Mouse (Mus musculus) cortical plate, adult 2 months (tissue): ENCODE results near the gene Lce1g. TPM values are rescaled to one million over a fixed set of nuclear protein-coding genes. Genes with fewer than 3 reads are reported as not detected.

ENCODE experiments used
- H3K27ac ChIP-seq: fragments of 200-500 bp; 2 replicates; pipeline ENCODE4 v1.5.1; 2012; ENCODE audit warnings: low read length, control low read depth, inconsistent platforms; ENCODE audit not compliant: insufficient read depth
- H3K4me1 ChIP-seq: fragments of 200-500 bp; 2 replicates; pipeline ENCODE4 v1.6.1; 2011; ENCODE audit warnings: low read length; ENCODE audit not compliant: control insufficient read depth, insufficient read depth
- H3K4me3 ChIP-seq: fragments of 200-500 bp; 2 replicates; pipeline ENCODE4 v1.5.1; 2011; ENCODE audit warnings: mild to moderate bottlenecking, low read length, control low read depth; ENCODE audit not compliant: insufficient read depth
- CTCF ChIP-seq: fragments of 200-500 bp; IDR thresholded peaks from 2 replicates; pipeline ENCODE4 v1.5.1; 2011; ENCODE audit warnings: mild to moderate bottlenecking, control low read depth, low read length; ENCODE audit not compliant: insufficient read depth; ENCODE audit errors: extremely low read depth
- POLR2A ChIP-seq: fragments of 200-500 bp; IDR thresholded peaks from 2 replicates; pipeline ENCODE4 v1.6.1; 2011; ENCODE audit warnings: mild to moderate bottlenecking, low read length, control low read depth; ENCODE audit not compliant: insufficient read depth; ENCODE audit errors: extremely low read depth
- polyA plus RNA-seq: library from polyadenylated mRNA; depleted of rRNA; stranded (reverse); fragments of >200 nt; gene quantifications from 2 replicates; pipeline ENCODE4 v1.2.3, GENCODE M21; 2012; rRNA removed

The Lce1g gene
- not detected in 2 replicates for polyA plus RNA-seq

- Histone ChIP-seq H3K27ac (no peak within 1 kb of the TSS), H3K4me1 (no peaks in the 10 kb centered on the region), H3K4me3 (no peak within 1 kb of the TSS)
- TF ChIP-seq POLR2A (no peak), CTCF (no peak)
Measured at GRCm38 (mm10) chr3:92752238-92752637, at the start of gene Lce1g. TSS of gene Lce1g (minus strand) at chr3:92752338.

DNA sequence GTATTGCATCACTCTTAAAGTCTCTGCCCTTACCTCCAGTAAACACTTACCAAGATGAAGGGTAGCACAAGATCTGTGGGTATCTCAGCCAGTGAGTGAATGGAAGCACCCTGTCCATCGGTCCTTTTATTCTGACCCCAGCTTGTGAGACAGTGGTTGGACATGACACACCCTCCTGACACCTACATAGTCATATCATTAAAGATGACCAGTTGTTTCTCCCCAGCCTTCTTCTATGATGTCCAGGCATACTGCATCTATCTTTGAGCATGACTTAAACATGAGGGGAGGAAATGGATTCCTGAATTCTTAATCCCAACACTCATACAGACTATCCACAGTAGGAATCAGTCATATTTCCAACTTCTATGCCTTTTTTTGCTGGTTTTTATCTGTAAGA is 38.3 kb upstream of the Lce1g start, which contains the start of gene Lce1j:
Gene Lce1j (minus strand): TSS at position 101 of the 400 bp plus-strand sequence.
- no peaks in the 10 kb centered on the region for H3K4me1 ChIP-seq
- no peak within 1 kb of the TSS for H3K27ac ChIP-seq
- no peak within 1 kb of the TSS for H3K4me3 ChIP-seq
- no peak for TF ChIP-seq POLR2A
- TF ChIP-seq CTCF = no peak

GRCm38 (mm10) chr3:92778799-92779198 is 26.7 kb upstream of the Lce1g start, which contains the start of gene Lce1i:
TSS of gene Lce1i (minus strand) at chr3:92778899.
- no peak for TF ChIP-seq POLR2A
- no peak for TF ChIP-seq CTCF
- no peak within 1 kb of the TSS for H3K4me3 ChIP-seq
- no peaks in the 10 kb centered on the region for H3K4me1 ChIP-seq
- H3K27ac ChIP-seq = no peak within 1 kb of the TSS

DNA sequence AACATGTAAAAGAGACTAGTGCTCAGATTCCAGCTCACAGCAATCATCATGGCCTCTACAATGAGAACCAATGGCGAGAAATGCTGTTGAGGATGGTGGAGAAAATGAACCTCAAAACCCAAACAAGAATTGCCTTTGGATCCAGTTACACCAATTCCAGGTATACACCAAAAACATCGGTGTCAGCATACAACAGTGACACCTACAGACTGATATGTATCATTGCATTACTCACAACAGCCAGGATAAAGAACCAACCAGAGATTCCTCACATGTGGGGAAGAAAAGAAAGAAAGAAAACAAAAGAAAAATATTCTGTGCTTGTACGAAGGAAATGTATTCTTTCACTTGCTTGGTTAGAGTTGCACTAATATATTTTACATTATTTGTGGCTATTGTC is 19.4 kb upstream of the Lce1g start:
- no peak for TF ChIP-seq CTCF
- no peak for TF ChIP-seq POLR2A
- no peaks in the 10 kb centered on the region for H3K4me1 ChIP-seq
- no peak overlapping the region for H3K27ac ChIP-seq
- no peak overlapping the region for H3K4me3 ChIP-seq

DNA sequence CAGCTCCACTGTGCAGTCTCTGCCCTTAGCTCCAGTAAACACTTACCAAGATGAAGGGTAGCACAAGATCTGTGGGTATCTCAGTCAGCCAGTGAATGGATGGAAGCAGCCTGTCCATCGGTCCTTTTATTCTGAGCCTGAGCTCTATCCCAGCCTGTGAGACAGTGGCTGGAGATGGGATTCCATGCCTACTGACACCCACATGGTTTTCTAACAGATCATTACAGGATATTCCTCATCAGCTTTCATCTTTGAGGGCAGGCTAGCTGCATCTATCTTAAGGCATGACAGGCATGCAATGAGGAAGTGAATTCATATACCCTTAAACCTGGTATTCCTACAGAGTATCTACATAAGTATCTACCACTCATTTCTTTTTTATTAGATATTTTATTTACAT is 12.8 kb upstream of the Lce1g start, which contains the start of gene Lce1h:
Gene Lce1h (minus strand): TSS at position 101 of the 400 bp plus-strand sequence.
- Histone ChIP-seq H3K4me1 (no peaks in the 10 kb centered on the region), H3K4me3 (no peak within 1 kb of the TSS), H3K27ac (no peak within 1 kb of the TSS)
- no peak for TF ChIP-seq CTCF
- TF ChIP-seq POLR2A = no peak

GRCm38 (mm10) chr3:92753197-92753596 is 1.1 kb upstream of the Lce1g start:
- TF ChIP-seq POLR2A (no peak), CTCF (no peak)
- H3K4me3 ChIP-seq = no peak overlapping the region
- no peaks in the 10 kb centered on the region for H3K4me1 ChIP-seq
- no peak overlapping the region for H3K27ac ChIP-seq

DNA sequence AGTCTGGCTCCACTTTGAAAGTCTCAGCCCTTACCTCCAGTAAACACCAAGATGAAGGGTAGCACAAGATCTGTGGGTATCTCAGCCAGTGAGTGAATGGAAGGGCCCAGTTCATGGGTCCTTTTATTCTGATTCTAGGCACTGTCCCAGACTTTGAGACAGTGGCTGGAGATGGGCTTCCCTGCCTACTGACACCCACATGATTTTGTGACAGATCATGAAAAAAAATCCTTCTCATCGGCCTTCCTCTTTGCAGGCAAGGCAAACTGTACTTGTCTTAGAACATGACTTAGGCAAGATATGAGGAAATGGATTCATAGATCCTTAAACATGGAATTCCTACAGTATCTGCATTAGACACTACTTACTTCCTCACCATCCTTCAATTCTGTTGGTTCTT is 13.1 kb downstream of the Lce1g start, which contains the start of gene Gm38119:
Gene Gm38119 (minus strand): TSS at position 101 of the 400 bp plus-strand sequence.
- TF ChIP-seq POLR2A (no peak), CTCF (no peak)
- Histone ChIP-seq H3K4me3 (no peak within 1 kb of the TSS), H3K27ac (no peak within 1 kb of the TSS), H3K4me1 (no peaks in the 10 kb centered on the region)

DNA sequence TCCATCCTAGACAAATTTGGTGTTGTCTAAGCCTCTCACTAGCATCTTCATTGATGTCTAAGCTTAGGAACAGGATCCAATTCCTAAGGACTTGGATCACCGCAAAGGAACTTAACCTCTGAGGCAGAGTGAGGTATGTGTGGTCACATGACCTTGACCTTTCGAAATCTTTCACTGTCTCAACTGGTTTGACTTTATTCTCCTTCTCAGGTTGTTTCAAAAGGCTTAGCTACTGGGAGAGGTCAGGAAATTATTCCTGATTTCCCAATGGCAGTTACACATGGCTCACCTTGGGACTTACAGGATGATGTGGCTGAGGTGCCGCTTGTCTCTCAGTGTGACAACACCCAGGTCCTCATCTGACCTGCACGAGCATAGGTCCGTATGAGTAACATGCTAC is 29.5 kb downstream of the Lce1g start:
- Histone ChIP-seq H3K27ac (no peak overlapping the region), H3K4me3 (no peak overlapping the region), H3K4me1 (no peaks in the 10 kb centered on the region)
- TF ChIP-seq CTCF = no peak
- no peak for TF ChIP-seq POLR2A

- no peaks in the 10 kb centered on the region for H3K4me1 ChIP-seq
Measured at GRCm38 (mm10) chr3:92720250-92720649, 31.9 kb downstream of the Lce1g start, which contains the start of gene Lce1f. TSS of gene Lce1f (minus strand) at chr3:92720350.

GRCm38 (mm10) chr3:92715122-92715521 is 37.0 kb downstream of the Lce1g start:
- no peak for TF ChIP-seq POLR2A
- TF ChIP-seq CTCF = no peak
- Histone ChIP-seq H3K27ac (no peak overlapping the region), H3K4me3 (no peak overlapping the region), H3K4me1 (no peaks in the 10 kb centered on the region)

More at GRCm38 (mm10) chr3:92720250-92720649, 31.9 kb downstream of the Lce1g start, which contains the start of gene Lce1f:
- Histone ChIP-seq H3K27ac (no peak within 1 kb of the TSS), H3K4me3 (no peak within 1 kb of the TSS)
- no peak for TF ChIP-seq POLR2A
- no peak for TF ChIP-seq CTCF
